13 mouse cellular contexts compared by ENCODE assay signal in genomic region chr19:41615606-41616224, GRCm38 (mm10). TPM values are rescaled to one million over a fixed set of nuclear protein-coding genes. Genes with fewer than 3 reads are reported as not detected.
A peak's percentile ranks its signal among the peaks of the same experiment; 100 is the strongest.
DNase-seq lines count a peak whose midpoint lies in the region; ATAC-seq lines count a peak whose summit lies in the region.
"Had no signal": no experiment of that assay in that cellular context is flagged by ENCODE, and none has a peak within 500 bp of the region (broad histone marks: within the 10 kb centered on the region; RNA-seq: fewer than 3 reads in every experiment).

No protein-coding gene starts in this region.

- no peak overlapping the region for H3K4me3 ChIP-seq in forebrain, embryonic 16.5 days (replicated peaks; ENCODE audit: low read length)
- no peak overlapping the region for H3K4me3 ChIP-seq in forebrain, embryonic 13.5 days
- no peak overlapping the region for H3K4me3 ChIP-seq in midbrain, embryonic 15.5 days
- H3K4me3 ChIP-seq: liver, embryonic 15.5 days had no signal

- 0 out of 2 replicates have a peak overlapping the region, but pooled peaks have one; percentile 10 for H3K9ac ChIP-seq in forebrain, embryonic 16.5 days (replicated peaks; ENCODE audit: low read depth, low read length)
- no peak overlapping the region for H3K9ac ChIP-seq in forebrain, embryonic 13.5 days
- peak overlapping the region; percentile 16; the same call in 1 of the 2 replicates for H3K9ac ChIP-seq in midbrain, embryonic 15.5 days
- H3K9ac ChIP-seq: liver, embryonic 15.5 days had no signal

- no peaks in the 10 kb centered on the region for H3K9me3 ChIP-seq in forebrain, embryonic 16.5 days (ENCODE audit: control insufficient read depth, low read length)
- no peaks in the 10 kb centered on the region for H3K9me3 ChIP-seq in forebrain, embryonic 13.5 days (replicated peaks)
- no peaks in the 10 kb centered on the region for H3K9me3 ChIP-seq in midbrain, embryonic 15.5 days
- H3K9me3 ChIP-seq: liver, embryonic 15.5 days had no signal

- no peaks in the 10 kb centered on the region for H3K36me3 ChIP-seq in forebrain, embryonic 16.5 days (ENCODE audit: control insufficient read depth, insufficient read depth)
- H3K36me3 ChIP-seq in forebrain, embryonic 13.5 days (ENCODE audit: poor library complexity, severe bottlenecking), result peaks cover 6% of the 10 kb centered on the region
- 0 out of 2 replicates have a peak, but pooled peaks cover 2% of the 10 kb centered on the region for H3K36me3 ChIP-seq in midbrain, embryonic 15.5 days (replicated peaks)
- H3K36me3 ChIP-seq: liver, embryonic 15.5 days had no signal

- peaks cover 23% of the 10 kb centered on the region for H3K4me1 ChIP-seq in forebrain, embryonic 16.5 days (replicated peaks; ENCODE audit: control insufficient read depth, insufficient read depth, low read length)
- H3K4me1 ChIP-seq in forebrain, embryonic 13.5 days, result peaks cover 52% of the 10 kb centered on the region
- H3K4me1 ChIP-seq in midbrain, embryonic 15.5 days, result peaks cover 50% of the 10 kb centered on the region
- H3K4me1 ChIP-seq: liver, embryonic 15.5 days had no signal

- no peak overlapping the region for H3K4me2 ChIP-seq in forebrain, embryonic 16.5 days (ENCODE audit: low read length)
- no peak overlapping the region for H3K4me2 ChIP-seq in forebrain, embryonic 13.5 days
- no peak overlapping the region for H3K4me2 ChIP-seq in midbrain, embryonic 15.5 days
- H3K4me2 ChIP-seq: liver, embryonic 15.5 days had no signal

- no peak overlapping the region for H3K27ac ChIP-seq in forebrain, embryonic 16.5 days (ENCODE audit: low read length)
- no peak overlapping the region for H3K27ac ChIP-seq in forebrain, embryonic 13.5 days
- H3K27ac ChIP-seq in midbrain, embryonic 15.5 days, result no peak overlapping the region
- H3K27ac ChIP-seq: liver, embryonic 15.5 days had no signal

- peak; percentile 73 to 77 for DNase-seq in B cell, adult 2 months
- peak; percentile 60 for DNase-seq in forelimb bud, embryonic 11.5 days (ENCODE audit: low read depth, low spot score)
- no peak for DNase-seq in gastrocnemius, postnatal 4 days (ENCODE audit: low spot score in 2 of 2)
- no peak for DNase-seq in gastrocnemius, adult 8-10 months (ENCODE audit: low spot score in 2 of 2)
- DNase-seq: cerebellum, postnatal 14 days; heart, adult 18-20 months; kidney, postnatal 14 days had no signal

- WGBS in forebrain, embryonic 16.5 days, result 61% methylated on average over 11 of the region's 11 CpGs
- 58% methylated on average over 11 of the region's 11 CpGs for WGBS in forebrain, embryonic 13.5 days
- WGBS in midbrain, embryonic 15.5 days, result 41% methylated on average over 11 of the region's 11 CpGs

- no peak for ATAC-seq in forebrain, embryonic 16.5 days
- no peak for ATAC-seq in forebrain, embryonic 13.5 days
- no peak for ATAC-seq in midbrain, embryonic 15.5 days (replicated peaks)
- ATAC-seq in inflammation-experienced regulatory T-cells, adult 6 months, result no peak
- ATAC-seq: activated CD4-positive, CD25-positive, alpha-beta regulatory T cell, adult 4 months had no signal

- no peaks in the 10 kb centered on the region for H3K27me3 ChIP-seq in forebrain, embryonic 16.5 days (replicated peaks; ENCODE audit: control insufficient read depth, insufficient read depth, low read length)
- peaks cover 10% of the 10 kb centered on the region; the same call in 1 of the 2 replicates for H3K27me3 ChIP-seq in forebrain, embryonic 13.5 days
- H3K27me3 ChIP-seq in midbrain, embryonic 15.5 days (replicated peaks), result no peaks in the 10 kb centered on the region
- H3K27me3 ChIP-seq: liver, embryonic 15.5 days had no signal

RNA-seq across cellular contexts. Expression of gene Gm340, which starts 33.5 kb away (rescaled TPM):
- polyA plus RNA-seq in forebrain, embryonic 16.5 days (2015; fragmentation: Nextera tagmentation; extraction: Ambion mirVana), result 2.7 and 3.3 TPM in 2 replicates
- polyA plus RNA-seq in forebrain, embryonic 13.5 days (2015; fragmentation: Nextera tagmentation; extraction: Ambion mirVana), result 2.8 and 3.4 TPM in 2 replicates
- 2.5 and 2.6 TPM in 2 replicates for polyA plus RNA-seq in midbrain, embryonic 15.5 days (2015; fragmentation: Nextera tagmentation; extraction: Ambion mirVana)
- 1 to 10 TPM; 3.3 to 4.3 (median 4.1) TPM for polyA plus RNA-seq in inflammation-experienced regulatory T-cells, adult 6 months (2017; shearing (Covaris generic))
- total RNA-seq in gastrocnemius, postnatal 4 days (2021), result 10 to 100 TPM; 10.6 to 11.0 TPM
- 1 to 10 TPM; 5.1 to 8.9 (median 6.0) TPM for total RNA-seq in gastrocnemius, adult 8-10 months (2022)

Comparison
In these comparisons a context has a peak if more than half of its experiments do, and no peak if none do; other contexts are left out.
1. DNase-seq: peak in B cell, adult 2 months (2 of 2) and forelimb bud, embryonic 11.5 days (single experiment); none in gastrocnemius, postnatal 4 days (0 of 2) and gastrocnemius, adult 8-10 months (0 of 2).